Mouse (Mus musculus): ENCODE measurements around the gene Acadl.

The Acadl gene

DNA sequence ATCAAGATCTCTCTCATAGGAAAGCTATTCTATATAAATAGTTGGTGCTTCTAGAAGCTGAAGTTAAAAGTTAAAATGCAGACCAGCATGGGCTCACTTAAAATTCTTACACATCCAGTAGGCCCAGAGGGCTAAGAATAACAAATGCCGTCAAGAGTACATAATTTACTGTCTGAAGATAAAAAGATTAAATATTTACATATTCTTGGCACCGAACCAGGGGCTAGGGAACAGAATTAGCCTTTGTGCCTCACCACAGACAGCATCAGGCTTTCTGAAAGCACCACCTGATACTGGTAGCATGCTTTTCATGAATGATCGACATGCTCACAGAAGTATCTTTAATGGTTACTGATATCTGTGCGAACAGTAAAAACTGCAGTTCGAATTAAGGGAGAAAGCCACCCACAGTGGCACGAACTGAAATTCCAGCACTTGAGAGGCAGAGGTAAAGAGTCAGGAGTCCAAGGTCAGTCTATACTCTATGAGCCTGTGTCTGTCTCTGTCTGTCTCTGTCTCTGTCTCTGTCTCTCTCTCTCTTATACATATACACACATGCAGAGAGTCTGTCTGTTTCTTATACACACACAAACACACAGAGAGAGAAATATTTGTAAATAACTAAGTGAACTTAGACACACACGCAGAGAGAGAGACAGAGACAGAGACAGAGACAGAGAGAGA lies 23.2 kb downstream of the Acadl start:
- no peak for DNase-seq (ENCODE audit: low spot score in 2 of 2)

DNA sequence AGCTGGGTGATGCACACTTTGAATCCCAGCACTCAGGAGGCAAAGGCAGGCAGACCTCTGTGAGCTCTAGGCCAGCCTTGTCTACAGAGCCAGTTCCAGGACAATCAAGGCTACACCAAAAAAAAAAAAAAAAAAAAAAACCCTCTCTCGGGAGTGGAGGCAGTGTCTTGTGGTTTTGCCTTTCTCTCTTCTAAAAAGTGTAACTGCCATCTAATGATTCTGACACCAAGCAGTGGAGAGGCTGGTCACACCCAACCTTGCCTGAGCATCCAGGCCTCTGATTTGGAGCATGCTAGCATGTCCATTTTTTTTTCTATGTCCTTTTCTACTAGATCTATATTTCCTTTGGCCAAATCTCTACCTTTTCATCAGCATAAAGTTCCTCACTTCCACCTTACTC lies 23.9 kb downstream of the Acadl start:
- no peak for DNase-seq (ENCODE audit: low spot score in 2 of 2)

DNA sequence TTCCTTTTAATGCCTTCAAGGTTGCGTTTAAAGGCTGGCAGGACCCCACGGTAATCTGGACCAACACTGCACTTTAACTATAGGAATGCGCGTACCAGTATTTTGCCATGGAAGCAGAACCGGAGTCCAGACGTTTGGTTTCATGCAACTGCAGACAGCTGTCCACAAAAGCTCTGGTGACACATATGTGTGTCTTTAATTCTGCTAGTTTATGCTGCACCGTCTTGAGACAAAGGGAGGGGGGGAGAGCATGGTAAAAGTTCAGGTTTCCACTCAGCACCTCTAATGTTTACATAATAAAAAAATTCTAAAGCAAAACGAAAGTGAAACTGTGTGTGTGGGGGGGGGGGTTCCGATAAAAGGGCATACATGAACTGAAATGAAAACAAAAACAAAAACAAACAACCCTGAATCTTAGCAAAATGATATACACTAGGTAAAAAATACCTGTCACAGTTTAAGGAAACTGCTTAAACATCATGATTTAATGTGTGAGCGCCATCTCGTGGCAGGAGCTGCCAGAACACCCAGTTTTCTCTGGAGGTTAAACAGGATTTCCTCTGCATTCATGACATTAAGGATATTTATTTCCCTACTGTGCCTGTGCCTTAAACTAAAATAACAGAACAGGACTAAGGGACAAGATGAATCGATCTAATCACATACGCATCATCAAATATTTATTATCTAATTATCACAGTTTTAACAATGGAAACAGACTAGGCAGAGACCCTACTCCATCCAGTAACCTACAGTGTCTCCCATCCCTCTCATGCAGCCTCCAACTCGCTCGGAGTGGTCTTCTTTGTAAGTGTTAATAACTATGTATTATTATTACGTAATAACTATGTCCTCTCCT lies 24.7 kb downstream of the Acadl start:
- peak in 1 of 2 experiments; percentile 78 for DNase-seq (ENCODE audit: low spot score in 2 of 2)

DNA sequence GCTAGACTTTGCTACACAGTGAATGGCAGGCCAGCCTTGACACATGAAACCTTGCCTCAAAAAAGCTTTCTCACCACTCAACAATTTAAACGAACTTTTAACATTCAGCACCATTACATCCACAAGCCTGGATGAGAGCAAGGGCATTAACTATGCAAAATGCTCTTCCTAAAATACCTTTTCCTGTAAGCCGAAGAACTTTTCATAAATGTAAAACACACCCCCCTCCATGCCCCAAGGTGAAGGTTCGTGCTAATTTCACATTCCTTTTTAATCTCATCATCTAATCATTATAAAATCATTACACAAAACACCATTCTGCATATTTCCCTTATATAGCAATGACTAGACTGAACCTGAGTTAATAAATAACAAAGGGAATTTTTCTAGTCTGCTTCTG lies 25.9 kb downstream of the Acadl start:
- DNase-seq (ENCODE audit: low spot score in 2 of 2), result no peak

DNA sequence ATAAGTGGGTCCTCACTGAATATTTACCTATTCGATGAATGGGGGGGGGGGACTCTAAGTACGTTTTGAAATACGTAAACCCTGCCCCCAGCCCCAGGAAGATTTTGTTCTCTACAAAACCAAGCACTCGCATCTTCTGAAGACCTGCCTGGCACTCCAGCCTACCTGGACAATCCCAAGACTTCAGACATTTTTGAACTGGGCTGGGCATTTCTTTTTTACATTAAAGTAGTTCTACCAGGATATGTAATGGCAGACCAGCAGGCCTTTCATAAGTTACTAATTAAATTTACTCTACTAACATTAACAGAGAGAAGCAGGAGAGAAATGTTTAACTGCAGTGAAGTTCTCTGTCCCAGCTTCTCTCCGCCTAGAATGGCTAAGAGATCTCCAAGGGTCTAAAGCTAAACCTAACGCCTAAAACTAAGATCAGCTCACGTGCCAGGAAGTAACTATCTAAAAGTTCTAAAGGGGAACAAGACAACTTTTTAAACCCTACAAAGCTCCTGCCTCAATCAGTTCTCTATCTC lies 30.4 kb downstream of the Acadl start:
- DNase-seq (ENCODE audit: low spot score in 2 of 2), result no peak

DNA sequence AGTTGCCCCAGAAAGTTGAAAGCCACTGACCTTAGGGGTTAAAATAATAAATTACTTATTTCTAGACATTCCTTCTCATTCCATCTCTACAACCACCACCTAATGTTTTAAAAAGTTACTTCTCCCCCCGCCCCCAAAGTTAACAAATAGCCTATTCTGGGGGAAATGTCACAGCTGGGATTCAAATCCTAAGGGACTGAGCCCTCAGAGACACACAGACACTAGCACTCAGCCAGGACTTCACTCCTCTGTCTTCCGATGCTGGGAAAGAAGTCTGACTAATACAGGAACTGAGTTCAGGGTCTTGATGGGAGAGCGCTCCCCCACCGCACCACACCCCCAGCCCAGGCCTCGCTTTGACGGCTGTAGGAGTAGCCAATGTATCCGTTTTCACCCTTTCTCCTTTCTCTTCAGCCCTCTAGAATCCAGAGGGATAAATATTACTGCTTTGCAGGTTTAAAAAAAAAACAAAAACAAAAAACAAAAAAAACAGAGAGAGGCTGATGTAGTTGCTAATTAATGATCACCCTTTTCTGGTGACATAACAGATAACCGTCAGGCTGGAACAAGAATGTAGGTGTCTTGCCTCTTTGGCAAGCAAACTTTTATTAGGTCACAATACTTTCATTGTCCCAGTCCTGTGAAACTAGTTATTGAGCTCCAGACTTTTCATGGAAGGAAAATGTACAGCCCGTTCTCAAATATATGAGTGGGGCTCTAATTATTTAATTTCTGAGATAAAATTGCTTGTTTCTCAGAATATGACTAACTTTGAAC lies 31.1 kb downstream of the Acadl start:
- no peak for DNase-seq (ENCODE audit: low spot score in 2 of 2)

DNA sequence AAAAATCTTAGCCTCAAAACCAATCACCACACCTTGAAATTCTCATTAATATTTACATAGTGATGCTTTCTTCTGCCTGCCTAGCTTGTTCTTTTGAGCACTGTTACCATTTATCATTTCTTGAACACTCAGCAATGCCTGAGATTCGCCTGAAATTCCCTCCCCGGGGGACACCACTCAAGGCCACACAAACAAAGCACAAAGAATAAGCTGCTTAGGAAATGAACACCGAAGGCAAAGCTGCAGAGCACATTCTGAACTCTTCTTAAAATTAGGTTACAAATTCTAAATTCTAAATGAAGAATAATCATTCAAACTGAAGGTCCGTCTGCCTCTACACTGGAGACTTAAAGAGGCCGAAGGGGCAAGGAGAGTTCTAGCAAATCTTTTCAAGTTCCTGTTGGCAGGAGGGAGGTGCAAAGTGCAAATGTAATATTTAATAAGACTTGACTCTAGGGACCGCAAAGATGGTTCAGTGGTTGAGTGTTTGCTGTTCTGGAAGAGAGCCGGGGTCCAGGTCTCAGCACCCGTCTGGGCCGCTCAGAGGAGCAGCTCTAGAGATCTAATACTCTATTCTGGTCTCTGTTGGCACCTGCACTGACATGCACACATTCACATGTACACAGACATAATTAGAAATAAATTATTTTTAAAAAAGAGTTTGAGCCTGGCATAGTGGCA lies 33.5 kb downstream of the Acadl start:
- DNase-seq (ENCODE audit: low spot score in 2 of 2), result no peak

DNA sequence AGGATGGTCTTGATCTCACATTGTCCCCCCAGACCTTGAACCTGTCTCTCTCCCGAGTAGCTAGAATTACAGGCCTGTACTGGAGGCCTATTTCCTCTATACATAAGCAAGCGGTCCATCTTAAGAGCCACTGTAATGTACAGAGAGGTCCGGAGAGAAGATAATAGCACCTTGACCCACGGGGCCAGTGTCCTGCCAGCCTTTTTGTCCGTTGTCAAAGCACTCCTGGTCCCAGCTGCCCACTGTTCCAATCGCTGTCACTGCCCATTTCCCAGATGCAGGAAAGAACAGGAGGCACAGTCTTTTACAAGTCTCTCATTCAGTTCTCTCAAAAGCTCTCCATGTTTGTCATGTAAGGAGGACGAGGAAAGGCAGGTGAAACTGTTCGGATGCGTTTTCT lies 41.1 kb downstream of the Acadl start:
- DNase-seq (ENCODE audit: low spot score in 2 of 2), result no peak

DNA sequence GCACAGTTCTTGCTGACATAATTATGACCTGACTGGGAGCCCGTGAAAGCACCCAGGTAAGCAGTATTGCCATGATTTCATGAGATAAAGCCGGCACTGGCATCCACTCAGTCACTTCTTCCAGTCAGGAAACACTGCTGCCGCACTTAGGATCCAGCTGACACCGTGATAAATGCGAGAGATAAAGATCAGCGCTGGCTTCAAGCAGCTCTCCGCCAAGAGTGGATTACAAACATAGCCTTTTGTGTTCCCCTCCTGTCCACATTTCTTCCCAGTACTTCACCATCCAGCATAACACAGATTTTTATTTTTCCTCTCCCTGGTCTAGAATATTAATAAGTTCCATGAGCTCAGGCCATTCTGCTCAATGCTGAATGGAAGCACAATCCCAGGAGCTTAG lies 42.8 kb downstream of the Acadl start:
- DNase-seq (ENCODE audit: low spot score in 2 of 2), result no peak

DNA sequence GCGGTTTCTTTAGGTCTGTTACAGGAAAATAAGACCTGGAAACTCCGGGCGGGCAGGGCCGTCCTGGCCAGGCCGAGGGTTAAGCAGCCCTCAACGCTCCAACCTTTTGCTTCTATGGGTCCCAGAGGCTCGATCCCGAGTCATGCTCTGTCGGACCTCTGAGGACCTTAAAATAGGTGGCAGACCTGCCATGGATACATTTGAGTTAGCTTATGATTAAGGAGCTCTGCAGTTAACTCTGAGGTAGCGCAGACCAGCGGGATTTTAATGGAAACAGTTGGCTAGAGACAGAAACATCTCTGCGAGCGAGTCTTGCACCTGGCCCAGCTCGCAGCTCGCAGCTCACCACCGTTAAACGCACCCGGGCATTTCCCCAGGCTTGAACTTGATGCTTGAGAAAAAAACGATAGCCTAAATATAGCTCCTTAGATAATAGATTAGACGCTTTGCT lies 45.2 kb downstream of the Acadl start:
- DNase-seq (ENCODE audit: low spot score in 2 of 2), result no peak

DNA sequence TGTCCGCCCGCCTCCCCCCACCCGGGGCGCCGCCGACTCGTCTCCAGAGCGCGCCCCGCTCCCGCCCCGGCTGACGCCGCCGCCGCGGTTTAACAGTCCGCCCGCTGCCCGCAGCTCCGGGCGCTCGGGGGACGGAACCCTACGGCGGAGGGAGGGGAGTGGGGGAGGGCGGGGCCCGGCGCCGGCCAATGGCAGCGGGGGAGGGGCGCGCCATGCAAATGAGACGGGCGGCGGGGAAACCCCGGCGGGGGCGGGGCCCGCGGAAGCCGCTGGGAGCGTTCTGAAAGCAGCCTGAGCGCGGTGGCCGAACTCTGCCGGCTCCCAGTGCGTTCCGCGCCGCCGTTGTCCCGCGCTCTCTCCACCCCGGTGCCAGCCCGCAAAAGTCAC lies 45.6 kb downstream of the Acadl start, which contains the start of gene Kansl1l:
Gene Kansl1l (minus strand): TSS at position 110 of the 387 bp plus-strand sequence.
- peak; percentile 82 to 89 for DNase-seq (ENCODE audit: low spot score in 2 of 2)

DNA sequence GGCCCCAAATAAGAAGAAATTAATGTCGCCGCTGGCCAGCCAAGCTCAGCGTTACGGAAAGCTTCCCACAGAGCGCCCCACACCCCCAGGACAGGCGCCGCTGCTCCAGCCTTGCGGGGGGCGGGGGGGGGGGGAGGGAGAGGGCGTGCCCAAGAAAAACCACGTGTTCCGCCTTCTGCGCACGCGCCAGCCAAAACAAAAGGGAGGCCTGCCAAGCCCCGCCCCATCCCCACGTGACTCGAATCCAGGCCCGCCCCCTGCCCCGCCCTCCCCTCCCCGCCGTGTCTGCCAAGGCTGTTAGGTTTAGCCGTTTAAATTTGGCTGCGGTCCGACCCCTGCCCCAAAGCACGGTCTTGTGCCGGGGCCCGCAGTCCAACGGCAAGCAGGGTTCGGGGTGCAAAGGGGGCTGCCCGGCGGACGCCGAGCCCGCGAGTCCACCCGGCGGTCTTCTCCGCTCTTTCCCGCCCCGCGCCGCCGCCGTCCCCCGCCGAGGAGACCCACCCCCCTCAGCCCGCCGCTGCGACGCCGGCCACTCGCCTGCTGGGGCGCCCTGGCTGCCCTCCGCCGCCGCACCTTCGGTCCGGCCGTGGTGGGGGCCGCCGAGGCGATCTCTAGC lies 46.1 kb downstream of the Acadl start:
- DNase-seq (ENCODE audit: low spot score in 2 of 2), result peak; percentile 81 to 89

DNA sequence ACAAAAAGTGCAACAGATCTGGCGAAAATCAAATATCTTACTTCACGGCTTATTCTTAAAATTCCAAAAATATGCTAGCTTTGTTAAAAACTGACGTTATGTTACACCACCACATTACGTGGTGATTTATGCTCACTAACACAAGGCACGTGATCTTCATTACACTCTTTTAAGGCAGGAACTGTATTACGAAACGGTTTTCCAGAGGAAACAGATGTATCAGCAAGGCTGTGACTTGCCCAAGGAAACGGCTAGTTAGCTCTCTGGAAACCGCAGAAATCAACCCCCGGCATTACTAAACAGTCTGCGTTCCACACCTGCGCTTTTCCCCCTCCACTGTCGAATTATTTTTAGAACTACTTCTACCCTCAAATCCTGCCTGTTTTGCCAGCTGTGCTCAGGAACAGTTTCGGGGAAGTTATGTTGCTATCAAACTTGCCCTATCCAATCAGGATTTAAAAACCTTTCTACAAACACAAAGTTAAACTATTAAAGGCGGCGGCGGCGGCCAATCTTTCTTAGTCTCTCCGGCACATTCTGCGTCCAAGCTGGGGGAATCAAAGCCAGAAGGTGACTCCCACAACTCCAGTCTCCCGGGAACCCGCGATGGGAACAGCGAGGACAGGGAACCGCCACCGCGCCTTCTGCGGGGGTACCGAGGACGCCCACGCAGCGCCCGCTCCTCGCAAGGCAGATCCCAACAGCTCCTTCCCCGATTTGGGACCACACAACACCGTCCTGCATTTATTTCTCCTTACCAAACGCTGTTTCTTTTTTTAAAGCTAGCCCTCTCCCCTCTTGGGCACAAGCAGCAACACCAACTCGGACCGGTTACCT lies 46.9 kb downstream of the Acadl start:
- peak; percentile 53 to 59 for DNase-seq (ENCODE audit: low spot score in 2 of 2)

DNA sequence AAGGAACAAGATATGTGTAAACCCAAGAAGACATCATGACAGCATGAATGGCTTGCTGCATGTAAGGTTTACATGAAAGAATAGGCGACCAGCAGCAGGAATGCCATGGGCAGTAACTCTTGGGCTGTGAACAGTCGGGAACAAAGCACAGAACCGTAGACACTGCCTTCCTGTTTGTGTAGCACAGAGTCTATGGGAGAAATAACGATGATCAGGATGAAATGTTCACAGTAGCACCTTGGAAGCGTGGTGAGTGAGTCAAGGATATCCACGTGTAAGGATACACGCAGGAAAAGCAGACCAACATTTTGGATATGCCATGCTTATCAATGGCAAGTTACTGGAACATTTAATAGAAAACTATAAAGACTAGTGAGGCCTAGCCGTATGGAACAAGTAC lies 48.3 kb downstream of the Acadl start:
- DNase-seq (ENCODE audit: low spot score in 2 of 2), result no peak

DNA sequence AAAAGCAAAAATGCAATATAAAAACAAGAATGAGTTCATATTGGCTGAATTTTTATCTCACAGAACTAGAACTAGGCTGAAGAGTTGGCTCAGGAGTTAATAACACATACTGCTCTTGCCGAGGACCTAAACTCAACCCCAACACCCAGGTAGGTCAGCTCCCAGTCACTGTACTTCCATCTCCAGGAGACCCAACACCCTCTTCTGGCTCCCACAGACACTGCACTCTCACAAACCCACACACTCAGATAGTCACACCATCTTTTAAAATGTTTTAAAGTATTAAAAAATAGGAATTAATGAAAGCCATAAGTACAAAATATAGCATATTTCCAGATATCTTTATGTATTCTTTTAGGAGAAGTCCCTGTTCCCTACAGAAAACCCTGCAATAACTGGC lies 49.9 kb downstream of the Acadl start:
- no peak for DNase-seq (ENCODE audit: low spot score in 2 of 2)

DNA sequence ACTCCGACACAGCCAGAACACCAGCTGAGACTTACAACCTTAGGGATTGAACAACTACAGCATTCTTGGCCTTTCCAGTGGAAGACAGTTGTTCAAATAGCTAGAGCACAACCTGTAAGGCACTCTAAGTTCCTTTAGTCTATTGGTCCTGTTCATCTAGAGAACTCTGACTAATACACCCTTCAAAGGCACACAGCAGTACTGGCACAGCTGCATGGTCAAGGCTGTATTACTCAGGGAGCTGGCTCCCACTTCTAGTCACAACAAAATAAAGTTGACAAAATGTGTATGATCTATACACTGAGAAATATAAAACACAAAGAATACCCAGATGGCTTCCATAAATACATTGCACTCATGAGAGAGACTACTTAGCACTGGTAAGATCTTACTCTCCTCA lies 56.3 kb downstream of the Acadl start:
- no peak for DNase-seq (ENCODE audit: low spot score in 2 of 2)

DNA sequence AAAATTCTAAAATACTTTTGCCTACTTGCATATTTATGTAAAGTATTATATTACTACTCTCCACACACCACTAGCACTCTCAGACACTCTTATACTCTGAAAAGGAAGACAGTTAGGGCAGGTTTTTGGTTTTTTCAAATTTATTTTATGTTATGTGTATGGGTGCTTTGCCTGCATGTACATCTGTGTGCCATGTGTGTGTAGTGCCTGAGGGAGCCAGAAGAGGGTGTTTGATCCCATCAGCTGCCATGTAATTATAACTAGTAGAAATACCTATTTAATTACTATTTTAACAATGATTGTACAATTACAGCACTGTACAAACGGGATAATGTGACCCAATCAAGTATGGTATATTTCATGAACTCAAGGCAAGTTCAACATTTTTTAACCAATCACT lies 57.7 kb downstream of the Acadl start:
- DNase-seq (ENCODE audit: low spot score in 2 of 2), result no peak

DNA sequence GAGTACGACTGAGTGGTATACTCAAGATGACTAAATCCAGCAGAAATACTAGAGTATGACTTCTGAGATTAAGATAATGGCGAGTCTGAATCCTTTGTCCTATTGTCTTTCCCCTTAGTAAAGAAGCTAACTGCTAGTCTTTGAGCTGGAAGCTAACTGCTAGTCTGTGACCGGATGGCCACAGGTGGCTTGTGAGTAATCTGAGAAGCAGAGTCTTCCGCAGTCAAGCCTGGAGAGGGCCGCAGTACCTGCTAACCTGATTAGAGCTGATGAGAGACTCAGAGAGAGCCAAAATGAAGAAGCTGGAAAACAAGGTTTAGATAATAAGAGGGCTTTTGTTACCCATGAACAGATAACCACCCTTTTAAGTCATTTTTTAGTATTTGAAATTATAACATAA lies 58.4 kb downstream of the Acadl start:
- no peak for DNase-seq (ENCODE audit: low spot score in 2 of 2)

DNA sequence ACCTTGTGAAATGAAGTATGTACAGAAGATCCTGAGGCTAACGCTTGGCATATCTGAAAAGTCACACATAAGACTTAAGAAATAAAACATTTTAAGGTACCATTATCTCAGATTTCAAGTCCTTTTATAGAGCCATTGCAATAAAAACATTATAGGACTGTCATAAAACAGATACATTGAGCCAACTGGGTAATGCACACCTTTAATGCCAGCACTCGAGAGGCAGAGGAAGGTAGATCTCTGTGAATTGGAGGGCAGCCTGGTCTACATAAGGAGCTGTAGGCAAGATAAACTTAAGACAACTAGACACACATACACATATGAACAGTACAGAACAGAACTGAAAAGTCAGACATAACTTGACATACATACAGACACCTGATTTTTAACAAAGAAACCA lies 65.1 kb downstream of the Acadl start:
- DNase-seq (ENCODE audit: low spot score in 2 of 2), result no peak

DNA sequence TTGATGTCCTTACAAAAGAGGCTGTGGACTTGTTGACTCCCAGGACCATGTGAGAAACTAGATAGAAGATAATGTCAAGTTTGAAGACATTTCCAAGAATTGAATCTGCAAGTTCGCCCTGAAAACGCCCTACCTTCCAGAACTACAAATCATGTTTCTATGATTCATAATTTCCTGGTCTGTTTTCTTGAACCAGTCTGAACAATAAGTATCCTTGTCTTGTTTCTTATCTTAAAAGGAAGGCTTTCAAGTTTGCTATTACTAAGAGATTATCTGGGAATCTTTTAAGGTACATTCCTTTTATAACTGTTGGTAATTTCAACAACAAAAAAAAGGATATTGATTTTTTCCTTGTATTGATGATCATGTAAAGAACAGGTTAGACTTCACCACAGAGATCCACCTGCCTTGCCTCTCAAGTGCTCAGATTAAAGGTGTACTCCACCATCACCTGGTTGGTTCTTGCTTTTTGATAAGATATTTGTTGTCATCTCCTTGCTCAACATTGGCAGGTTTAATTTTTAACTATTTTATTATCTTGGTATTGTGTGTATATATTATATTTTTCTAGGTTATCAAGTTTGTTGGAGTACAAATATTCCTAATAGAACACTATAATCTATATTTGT lies 70.1 kb downstream of the Acadl start:
- no peak for DNase-seq (ENCODE audit: low spot score in 2 of 2)
